Mouse (Mus musculus): ENCODE measurements around the gene Abhd11.
"Not testable (repeated sequence)": the region's sequence is repeated elsewhere in the genome, so short reads cannot be mapped to it uniquely, and the experiment has no call there.

Gene Abhd11

DNA sequence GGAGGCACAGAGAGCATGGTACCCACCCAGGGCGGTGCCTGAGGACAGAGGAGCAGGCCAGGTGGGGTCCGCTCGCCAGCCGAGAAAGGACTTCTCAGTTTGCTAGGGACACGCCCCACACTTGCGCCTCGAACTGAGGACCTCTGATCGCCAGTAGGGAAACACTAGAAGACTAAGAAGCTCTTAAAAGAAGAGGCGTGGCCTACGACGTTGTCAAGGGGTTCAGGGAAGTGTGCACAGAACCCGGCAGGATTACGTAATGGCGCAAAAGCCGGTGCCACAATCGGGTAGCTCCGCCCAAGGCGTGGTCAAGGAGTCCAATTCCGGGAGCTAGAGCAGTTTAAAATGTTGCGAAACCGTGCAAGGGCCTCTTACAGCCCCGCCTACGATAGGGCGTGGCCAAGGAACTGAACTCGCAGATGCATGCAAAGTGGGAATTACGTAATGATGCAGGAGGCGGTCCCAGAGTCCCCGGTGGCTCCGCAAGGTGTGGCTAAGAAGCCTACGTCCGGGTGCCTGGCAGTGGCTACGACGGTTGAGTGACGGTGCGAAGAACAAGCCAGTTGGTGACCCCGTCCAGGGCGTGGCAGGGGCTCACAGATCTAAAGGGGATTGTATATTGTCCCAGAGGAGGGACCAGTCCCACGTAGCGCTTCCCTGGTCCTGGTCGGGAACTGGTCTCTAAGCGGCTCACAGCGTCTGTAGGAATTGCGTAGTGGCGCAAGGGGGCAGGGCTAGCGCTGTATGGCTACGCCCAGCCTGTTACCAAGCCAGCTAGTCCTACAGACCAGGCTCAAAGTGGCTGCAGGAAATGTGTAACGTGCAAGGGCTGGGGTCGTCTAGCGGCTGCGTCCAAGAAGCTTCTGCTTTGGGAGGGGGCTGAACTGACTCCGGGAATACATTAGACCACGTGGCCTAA is at the start of gene Abhd11:
Gene Abhd11 (plus strand): TSS at position 482 of the 919 bp plus-strand sequence.
- DNase-seq: peak; percentile 94 to 98

DNA sequence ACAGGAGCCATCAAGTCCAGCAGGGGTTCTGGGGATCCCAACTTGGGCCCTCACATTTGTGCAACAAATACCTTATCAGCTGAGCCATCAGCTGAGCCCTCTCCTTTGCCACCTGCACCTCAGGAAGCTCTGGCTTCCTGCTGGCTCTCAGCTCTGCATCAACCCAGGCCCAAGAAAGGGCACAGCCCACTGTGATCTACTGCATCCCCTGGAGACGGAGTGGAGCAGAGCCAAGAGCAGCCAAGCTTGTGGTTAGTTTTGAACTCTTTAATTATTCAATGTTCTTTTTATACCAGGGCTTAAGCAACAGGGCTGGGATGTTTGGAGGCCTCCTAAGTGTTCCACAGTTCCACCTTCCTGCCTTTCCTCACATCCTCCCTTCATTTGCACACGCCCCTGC is 48.5 kb upstream of the Abhd11 start:
- no peak for DNase-seq

DNA sequence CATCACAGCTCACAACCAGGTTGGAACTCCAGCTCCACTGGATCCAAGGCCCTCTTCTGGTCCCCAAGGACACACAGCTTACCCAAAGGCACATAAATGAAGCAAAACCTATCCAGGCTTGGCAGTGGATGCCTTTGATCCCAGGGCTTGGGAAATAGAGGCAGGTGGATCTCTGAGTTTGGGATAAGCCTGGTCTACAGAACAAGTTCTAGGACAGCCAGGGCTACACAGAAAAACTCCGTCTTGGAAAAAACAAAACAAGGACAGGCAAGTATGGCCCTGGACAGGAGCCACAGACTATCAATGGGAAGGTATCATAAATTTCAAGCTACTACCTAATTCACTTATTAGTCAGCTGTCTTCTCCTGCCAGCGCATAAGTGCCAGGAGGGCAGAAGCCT is 47.4 kb upstream of the Abhd11 start:
- DNase-seq: no peak

DNA sequence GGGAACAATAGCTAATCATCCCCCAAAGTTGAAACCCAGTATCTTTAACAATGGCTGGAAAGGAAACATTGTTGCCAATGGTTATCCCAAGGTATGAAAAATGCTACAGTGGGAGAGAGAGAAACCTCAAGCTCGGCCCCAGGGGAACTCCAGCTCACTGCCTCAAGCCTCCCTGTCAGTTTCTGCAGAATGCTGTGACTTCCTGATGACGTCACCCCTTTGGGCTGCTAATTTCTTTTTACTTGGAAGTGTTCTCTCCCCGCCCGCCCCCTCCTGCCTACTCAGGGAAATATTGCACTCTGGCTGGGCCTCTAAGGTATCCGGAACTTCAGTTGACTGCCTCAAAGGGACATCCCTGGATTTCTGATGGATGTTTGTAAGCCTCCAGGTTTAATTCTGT is 45.4 kb upstream of the Abhd11 start:
- DNase-seq: no peak

DNA sequence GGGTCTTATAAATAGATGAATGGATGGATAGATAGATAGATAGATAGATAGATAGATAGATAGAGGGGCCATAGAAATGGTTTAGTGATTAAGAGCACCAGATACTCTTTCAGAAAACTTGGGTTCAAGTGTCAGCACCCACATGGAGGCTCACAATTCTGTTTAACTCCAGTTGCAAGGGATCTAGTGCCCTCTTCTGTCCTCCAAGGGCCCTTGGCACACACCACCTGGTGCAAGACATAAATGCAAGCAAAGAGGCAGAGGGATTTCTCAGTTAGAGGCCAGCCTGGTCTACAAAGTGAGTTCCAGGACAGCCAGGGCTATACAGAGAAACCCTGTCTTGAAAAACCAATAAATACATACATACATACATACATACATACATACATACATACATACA is 44.3 kb upstream of the Abhd11 start:
- not testable (repeated sequence) for DNase-seq

DNA sequence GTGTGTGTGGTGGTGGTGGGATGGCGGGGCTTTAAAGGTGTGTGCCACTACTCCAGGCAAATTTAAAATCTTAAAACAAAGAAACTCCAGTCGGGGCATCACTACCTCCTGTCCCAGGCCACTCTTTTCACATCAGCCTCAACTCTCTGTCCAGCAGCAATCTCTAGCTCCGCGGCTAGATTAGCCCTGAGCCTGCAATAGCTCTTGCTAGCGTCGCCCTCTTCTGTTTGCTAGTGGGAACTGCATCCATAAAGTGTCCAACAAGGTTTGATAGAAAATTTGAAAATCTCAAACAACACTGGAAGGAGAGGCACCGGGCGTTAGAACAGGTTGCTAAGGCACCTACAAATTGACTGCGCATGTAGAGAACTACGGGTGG is 43.5 kb upstream of the Abhd11 start:
- peak; percentile 68 to 85 for DNase-seq

DNA sequence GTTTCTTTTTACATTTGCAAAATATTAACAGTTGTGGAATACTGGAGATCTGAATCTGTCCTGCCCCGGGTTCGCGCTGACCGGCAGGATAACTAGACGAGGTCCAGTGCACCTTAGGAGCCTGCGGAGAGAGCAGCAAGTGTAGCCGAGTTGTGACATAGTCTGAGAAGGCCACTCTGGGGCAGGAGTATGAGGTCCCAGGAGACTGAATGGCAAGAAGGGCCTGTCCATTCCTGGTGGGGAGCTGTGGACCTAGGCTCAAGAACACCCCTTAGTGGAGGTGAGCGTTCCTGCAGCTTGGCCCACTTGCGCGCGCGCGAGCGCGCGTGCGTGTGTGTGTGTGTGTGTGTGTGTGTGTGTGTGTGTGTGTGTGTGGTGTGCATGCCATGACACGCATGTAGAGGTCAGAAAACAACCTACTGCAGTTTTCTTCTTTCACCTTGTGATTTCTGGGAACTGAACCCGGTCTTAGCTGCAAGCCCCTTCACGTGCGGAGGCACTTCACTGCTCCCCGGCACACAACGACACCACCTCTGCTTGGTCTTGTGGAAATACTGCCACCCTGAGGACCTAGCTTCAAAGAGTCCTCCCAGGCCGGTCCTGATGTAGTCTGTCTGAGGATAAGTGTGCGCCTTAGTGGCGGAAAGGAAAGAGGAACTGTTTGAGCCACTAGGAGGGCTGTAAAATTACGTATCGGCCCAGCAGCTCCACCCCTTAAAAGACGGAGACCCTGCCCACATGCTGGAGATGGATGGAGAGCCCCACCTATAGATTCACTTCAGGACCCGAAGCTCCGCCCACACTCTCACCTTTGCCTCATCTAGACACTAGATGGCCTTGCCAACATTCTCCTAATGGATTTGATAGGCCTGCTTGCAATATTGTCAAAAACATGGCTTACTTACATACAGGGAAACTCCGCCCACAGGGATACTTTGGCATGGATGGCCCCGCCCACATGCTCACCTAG is 42.8 kb upstream of the Abhd11 start:
- peak; percentile 57 to 58 for DNase-seq

DNA sequence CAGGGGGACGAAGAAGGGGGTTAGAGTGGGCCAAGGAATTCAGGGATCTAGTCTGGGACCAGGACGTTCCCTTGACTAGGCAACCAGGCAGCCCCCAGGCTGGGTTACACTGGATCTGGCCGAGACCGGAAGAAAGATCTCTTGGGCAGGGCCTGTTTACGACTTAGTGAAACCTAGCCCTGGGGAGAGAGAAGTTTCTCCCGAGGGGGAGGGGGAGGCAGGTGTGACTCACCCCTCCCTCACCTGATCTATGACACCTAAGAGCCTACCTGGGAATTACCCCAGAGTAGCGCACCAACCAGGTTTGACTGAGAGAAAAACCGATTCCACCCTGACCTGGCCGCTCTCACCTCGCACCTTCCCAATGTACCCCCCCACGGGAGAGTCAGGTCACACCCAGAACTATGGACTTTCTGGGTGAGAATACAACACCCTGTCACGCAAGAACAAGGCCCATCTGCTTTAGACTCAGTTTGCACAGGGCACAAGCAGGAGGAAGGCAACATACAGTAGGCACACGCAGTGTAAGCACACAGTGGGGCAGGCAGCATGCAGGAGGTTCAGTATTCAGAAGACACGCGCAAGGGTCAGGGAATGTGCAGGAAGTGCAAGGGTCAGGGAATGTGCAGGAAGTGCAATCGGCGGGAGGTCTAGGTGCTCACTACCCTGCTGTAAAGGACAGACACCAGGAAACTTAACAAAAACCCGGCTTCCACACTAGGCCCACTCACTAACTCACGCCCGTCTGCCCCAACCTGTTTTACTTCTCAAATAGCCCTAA is 41.6 kb upstream of the Abhd11 start:
- DNase-seq: no peak

DNA sequence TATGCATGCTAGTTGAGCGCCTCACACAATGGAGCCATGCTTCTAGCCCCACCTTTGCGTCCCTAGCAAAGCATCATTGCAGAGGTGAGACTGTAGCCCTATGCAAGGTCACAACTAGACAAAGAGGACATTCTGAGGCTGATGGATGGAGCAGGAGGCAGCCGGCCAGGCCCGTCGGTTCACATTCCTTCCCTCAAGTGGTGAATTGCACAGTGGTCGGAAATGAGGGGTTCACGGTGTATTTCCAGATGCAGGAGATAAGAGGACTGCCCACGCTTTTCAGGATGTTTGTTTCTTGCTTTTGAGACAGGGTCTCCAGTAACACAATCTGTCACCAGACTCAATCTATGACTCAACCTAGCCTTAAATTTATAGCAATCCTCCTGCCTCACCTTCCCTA is 38.3 kb upstream of the Abhd11 start:
- no peak for DNase-seq

DNA sequence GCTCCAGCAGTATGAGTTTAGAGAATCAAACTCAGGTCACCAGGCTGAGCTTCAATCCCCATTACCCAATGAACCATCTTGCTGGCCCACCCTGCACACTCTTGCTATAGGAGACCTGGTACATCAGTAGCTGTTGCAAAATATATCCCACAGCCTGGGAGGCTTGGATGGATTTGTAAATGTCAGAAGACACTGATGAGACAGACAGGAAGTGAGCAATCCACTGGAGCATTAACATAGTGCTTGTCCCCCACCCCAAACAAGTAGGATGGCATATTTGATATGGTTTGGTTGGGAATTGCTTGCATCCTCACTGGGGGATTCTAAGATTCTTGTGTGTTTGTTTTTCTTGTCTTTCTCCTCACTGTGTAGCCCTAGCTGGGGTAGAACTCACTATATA is 35.9 kb upstream of the Abhd11 start:
- DNase-seq: no peak

DNA sequence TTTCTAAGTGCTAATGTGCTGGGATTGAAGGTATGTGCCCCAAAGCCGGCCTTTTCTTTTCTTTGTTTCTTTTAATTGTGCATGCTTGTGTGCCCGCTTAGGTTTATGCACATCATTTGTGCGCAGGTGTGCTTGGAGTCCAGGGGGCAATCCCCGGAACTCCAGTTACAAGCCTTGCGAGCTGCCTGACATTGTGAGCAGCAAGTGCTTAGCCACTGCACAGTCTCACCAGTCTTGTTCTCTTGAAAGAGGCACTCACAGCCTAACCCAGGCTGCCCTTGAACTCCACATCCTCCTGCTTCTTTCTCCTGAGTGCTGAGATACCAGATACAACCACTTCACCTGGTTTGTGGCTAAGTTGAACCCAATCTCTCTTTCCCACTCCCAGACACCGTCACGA is 35.4 kb upstream of the Abhd11 start:
- no peak for DNase-seq

DNA sequence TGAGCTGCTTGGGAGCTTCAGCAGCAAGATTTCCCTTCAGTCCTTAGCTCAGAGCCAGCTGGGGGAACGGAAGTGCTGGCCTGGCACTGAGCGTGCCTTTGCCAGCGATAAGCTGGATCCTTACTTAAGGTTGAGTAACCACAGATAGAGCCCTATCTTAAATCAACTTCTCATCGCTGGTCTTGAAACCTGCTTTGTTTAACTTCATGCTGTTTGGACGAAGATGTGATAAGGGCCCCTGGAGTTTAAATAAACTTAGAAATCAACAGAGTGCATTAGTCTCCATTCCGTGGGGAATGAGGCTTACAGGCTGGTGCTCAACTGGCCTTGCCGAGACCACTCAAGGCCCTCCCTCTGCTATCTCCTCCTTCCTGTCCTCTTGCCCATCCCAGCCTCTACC is 34.7 kb upstream of the Abhd11 start:
- DNase-seq: no peak

DNA sequence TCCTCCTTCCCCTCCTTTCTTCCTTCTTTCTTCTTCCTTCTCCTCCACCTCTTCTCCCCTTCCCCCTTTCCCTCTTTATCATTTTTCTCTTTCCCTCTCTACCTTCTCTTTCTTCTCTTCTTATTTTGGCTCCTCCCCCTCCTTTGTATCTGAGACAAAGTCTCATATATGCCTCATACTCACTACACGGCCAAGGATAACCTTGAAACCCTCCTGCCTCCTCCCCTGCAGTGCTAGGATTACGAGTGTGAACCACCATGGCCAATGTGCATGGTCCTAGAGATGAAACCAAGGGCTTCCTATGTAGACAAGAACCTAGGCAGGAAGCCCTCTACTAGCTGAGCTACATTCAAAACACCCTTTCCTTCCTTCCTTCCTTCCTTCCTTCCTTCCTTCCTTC is 34.0 kb upstream of the Abhd11 start:
- no peak for DNase-seq

DNA sequence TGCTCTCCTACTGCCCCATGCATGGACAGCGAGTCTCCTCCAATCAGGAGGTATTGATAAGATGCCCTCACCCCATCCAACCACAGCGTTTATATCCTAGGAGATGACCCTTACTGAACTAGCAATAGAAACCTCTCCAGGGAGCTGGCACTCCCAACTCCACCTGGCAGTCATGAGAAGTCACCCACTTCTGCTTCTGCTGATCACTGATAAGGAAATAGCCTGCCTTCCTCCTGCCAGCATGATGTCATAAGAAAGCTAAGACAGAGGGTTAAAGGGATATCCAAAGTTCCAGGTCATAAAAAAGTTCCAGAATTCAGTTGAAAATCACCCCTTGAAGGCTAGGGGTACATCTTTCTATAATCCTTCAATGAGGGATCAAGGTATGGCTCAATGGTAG is 32.8 kb upstream of the Abhd11 start:
- DNase-seq: no peak

DNA sequence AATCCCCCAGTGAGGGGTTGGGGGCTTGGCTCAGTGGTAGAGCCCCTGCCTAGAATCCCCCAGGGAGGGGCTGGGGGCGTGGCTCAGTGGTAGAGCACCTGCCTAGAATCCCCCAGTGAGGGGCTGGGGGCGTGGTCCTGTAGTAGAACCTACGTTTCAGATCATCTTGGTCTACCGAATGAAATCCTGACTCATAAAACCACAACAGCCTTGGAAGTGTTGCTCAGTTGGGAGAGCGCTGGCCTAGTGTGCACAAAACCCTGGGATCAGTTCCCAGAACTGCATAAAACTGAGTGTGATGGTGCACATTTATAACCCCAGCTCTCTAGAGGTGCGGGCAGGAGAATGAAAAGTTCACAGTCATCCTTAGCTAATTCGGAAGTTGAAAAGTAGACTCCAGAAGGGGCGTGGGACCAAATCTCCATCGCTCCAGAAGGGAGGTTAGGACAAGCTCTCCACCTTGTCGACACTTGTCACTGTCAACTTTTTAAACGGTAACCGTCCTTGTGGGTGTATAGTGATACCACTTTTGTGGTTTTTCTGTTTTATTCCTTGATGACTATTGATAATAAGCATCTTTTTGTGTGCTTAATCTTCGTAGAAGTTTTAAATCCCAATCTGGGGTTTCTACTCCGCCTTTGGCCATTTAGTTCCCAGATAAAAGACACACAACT is 32.2 kb upstream of the Abhd11 start:
- DNase-seq: no peak

DNA sequence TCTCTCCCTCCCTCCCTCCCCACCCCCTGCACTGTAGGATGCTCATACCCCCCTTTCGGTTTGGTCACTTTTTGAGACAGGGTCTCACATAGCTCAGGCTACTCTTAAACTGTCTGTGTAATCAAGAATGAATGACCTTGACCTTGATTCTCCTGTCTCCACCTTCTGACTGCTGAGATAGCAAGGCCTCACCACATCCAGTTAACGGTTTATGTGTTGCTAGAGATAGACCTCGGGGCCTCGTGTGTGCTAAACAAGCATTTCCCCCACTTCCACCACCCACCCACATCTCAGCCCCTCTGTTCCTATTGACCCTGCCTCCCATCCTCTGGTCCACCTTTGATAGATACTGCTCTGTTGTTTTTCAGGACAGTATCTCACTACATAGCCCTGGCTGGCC is 31.1 kb upstream of the Abhd11 start:
- no peak for DNase-seq

DNA sequence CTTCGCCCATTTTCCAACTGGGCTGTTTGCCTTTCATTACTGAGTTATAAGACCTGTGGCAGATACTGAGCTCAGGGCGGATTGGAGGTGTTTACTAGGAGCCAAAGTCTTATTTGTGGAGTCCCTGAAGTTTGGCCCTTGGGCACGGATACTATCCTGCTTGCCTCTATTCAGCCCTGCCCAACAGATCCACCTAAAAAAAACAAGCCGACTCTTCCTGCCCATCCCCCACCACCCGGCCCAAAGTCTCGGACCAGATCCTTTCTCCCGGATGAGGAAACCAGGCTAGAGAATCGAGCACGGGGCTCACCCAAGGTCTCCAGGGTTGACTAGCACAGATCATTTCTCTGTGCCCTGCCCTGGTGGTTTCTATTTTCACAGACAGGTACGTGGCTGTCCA is 27.8 kb upstream of the Abhd11 start:
- DNase-seq: no peak

DNA sequence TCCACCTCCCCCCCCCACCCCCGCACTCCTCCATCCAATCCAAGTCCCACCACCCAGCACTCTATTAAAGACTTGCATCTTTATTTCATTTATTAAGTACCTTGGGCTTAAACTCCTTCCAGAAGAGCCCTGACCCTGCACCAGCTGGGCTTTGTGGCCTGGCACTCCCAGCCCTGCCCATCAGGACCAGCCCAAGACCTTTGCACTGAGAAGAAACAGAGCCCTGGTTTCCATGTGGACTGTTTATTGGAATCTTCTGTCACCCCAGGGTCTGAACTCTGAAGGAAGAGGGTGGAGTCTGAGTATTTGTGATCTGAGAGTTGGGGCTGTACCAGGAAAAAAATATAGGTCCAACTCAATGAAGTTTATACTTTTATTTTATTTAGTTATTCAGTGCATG is 25.8 kb upstream of the Abhd11 start:
- DNase-seq: no peak

DNA sequence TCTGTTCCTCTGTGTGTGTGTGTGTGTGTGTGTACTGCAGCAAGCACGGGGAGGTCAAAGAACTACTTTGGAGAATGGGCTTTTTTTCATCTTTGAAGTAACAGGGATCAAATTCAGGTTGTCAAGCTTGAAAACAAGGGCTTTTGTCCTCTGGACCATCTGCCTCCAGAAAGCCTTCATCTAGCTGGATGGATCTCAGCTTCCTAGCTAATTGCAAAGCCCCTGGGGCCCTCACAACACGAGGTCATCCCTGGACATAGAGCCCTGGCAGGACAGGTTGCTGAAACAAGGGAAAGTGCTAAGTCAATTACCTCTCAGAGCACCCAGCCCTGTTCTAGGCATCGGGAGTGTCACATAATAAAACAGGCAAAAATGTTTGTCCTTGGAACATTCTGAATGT is 25.2 kb upstream of the Abhd11 start:
- DNase-seq: no peak

DNA sequence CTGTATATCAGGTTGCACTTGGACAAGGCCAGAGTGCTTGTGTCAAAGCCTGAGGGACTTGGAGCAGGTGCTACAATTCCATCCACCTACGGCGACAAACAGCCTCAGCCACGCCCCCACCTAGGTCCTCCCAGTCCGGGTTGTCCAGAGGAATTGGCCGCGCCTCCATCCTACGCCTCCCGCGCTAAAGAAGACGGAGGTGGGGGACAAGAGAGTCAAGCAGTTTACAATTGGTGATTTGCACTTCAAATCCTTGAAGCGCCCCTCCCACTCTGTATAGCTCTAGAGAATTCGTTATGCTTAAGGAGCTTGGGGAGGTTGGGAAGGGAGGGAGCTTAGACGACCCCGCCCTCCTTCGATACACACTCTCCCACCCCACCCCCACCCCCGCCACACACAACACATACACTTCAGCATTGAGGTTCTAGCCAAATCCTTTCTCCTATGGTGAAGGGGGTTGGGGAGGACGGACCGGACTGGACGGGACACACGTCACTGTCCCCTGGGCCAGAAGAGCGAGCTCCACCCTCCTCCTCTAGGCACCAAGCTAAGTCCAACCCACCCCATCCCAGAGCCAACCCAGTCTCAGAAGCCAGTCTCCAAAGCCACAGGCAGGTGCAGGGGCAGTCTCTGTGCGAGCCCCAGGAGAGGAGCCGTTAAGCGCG is 23.2 kb upstream of the Abhd11 start, which contains the start of gene Cldn3:
Gene Cldn3 (plus strand): TSS at position 582 of the 665 bp plus-strand sequence.
- peak in 1 of 2 experiments; percentile 15 for DNase-seq

All from cerebellum, postnatal 25 days (tissue).